Comparison of ENCODE assay signal across 8 mouse cellular contexts in the genomic region with DNA sequence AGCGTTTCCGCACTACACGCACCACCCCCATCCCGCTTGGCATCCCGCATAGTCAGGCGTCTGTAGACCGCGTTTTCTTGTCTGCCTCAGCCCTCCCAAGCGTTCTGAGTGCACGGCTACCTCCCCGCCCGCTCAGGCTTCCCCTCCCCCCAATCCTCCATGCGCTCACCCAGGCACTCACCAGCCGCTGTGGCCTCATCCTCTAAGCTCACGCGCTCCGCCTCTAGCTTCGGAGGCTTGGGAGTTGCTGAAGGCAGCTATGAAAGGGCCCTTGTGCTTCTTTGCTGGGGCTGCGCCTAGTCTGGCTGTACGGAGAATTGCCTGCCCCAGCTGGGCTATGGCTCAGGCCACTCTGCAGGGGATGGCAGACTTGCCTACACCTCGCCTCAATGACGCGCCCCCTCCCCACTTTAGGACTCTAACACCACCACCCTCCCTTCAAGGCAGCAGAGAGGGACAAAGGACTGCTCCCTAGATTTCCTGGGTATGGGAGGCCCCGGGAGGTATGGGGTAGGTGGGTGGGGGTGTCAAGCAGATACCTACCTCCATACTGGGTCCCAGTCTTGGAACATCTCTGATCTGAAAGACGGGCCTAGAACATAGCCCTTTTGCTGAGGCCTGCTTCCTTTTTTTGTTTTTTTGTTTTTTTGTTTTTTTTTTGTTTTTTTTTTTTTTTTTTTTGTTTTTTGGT. TPM values are rescaled to one million over a fixed set of nuclear protein-coding genes. Genes with fewer than 3 reads are reported as not detected.
DNase-seq lines count a peak whose midpoint lies in the region; ATAC-seq and TF ChIP-seq lines count a peak whose summit lies in the region.

No protein-coding gene starts in this region.

- H3K36me3 ChIP-seq in embryonic facial prominence, embryonic 10.5 days (replicated peaks): peaks cover 15% of the 10 kb centered on the region
- H3K36me3 ChIP-seq in heart, embryonic 16.5 days (ENCODE audit: control insufficient read depth, insufficient read depth): peaks cover 4% of the 10 kb centered on the region; the same call in 1 of the 2 replicates
- H3K36me3 ChIP-seq in liver, embryonic 14.5 days (replicated peaks; ENCODE audit: control insufficient read depth, insufficient read depth, low read depth): peaks cover 9% of the 10 kb centered on the region

- H3K27me3 ChIP-seq in embryonic facial prominence, embryonic 10.5 days (replicated peaks; ENCODE audit: low read depth, poor library complexity, severe bottlenecking): no peaks in the 10 kb centered on the region
- H3K27me3 ChIP-seq in heart, embryonic 16.5 days (ENCODE audit: control insufficient read depth, insufficient read depth, low read length): no peaks in the 10 kb centered on the region
- no peaks in the 10 kb centered on the region for H3K27me3 ChIP-seq in liver, embryonic 14.5 days (ENCODE audit: control insufficient read depth, insufficient read depth, low read length)

- peak overlapping the region; percentile 88 for H3K27ac ChIP-seq in embryonic facial prominence, embryonic 10.5 days (replicated peaks)
- peak overlapping the region; percentile 71 for H3K27ac ChIP-seq in heart, embryonic 16.5 days (ENCODE audit: low read length)
- peak overlapping the region; percentile 68 for H3K27ac ChIP-seq in liver, embryonic 14.5 days

- peak; percentile 20 to 48 for DNase-seq in lung, adult 18-20 months
- DNase-seq in lung, adult 2 months: no peak
- peak; percentile 84 for DNase-seq in embryonic facial prominence, embryonic 10.5 days (ENCODE audit: low spot score)
- DNase-seq in layer of hippocampus, adult 11-12 months (ENCODE audit: low spot score): peak; percentile 83
- no peak for DNase-seq in liver, embryonic 14.5 days (ENCODE audit: low read depth in 3 of 3, low spot score in 3 of 3)
- DNase-seq in retina, postnatal 1 day: peak; percentile 91

- no peaks in the 10 kb centered on the region for H3K9me3 ChIP-seq in embryonic facial prominence, embryonic 10.5 days
- no peaks in the 10 kb centered on the region for H3K9me3 ChIP-seq in heart, embryonic 16.5 days (replicated peaks; ENCODE audit: control insufficient read depth, low read length)
- H3K9me3 ChIP-seq in liver, embryonic 14.5 days (ENCODE audit: control insufficient read depth, low read length): no peaks in the 10 kb centered on the region

- peak; percentile 80 for ATAC-seq in heart, embryonic 16.5 days (replicated peaks; ENCODE audit: extremely low read depth, insufficient read depth, low FRiP score)
- ATAC-seq in liver, embryonic 14.5 days (ENCODE audit: insufficient read depth): peak; percentile 47
- no peak for ATAC-seq in inflammation-experienced regulatory T-cells, adult 6 months

- WGBS in lung, adult 2 months: 17% methylated on average over 25 of the region's 25 CpGs
- 3% methylated on average over 25 of the region's 25 CpGs for WGBS in embryonic facial prominence, embryonic 10.5 days
- WGBS in heart, embryonic 16.5 days: 5% methylated on average over 25 of the region's 25 CpGs
- WGBS in liver, embryonic 14.5 days (ENCODE audit: insufficient replicate concordance): 11% methylated on average over 25 of the region's 25 CpGs

- TF ChIP-seq POLR2A in lung, adult 2 months (IDR thresholded peaks at IDR 0.05; ENCODE audit: borderline replicate concordance, extremely low read depth, low read depth, low read length): no peak

- TF ChIP-seq EP300 in liver, embryonic 14.5 days (IDR thresholded peaks at IDR 0.05; ENCODE audit: low read depth): no peak

- peak overlapping the region; percentile 67 for H3K4me2 ChIP-seq in heart, embryonic 16.5 days (ENCODE audit: low read depth, low read length)
- peak overlapping the region; percentile 88 for H3K4me2 ChIP-seq in liver, embryonic 14.5 days (ENCODE audit: low read depth)

- no peak for TF ChIP-seq CTCF in lung, adult 2 months (IDR thresholded peaks at IDR 0.05; ENCODE audit: insufficient read depth, low read length)
- peak; percentile 9; the same call in 1 of the 2 replicates for TF ChIP-seq CTCF in liver, embryonic 14.5 days (IDR thresholded peaks at IDR 0.05; ENCODE audit: low read depth)

- H3K4me3 ChIP-seq in lung, adult 2 months (replicated peaks; ENCODE audit: extremely low read depth, low read depth, low read length): no peak overlapping the region
- H3K4me3 ChIP-seq in embryonic facial prominence, embryonic 10.5 days: peak overlapping the region; percentile 50
- H3K4me3 ChIP-seq in heart, embryonic 16.5 days (ENCODE audit: low read length): peak overlapping the region; percentile 41
- peak overlapping the region; percentile 10 to 42 for H3K4me3 ChIP-seq in liver, embryonic 14.5 days (ENCODE audit: insufficient read depth in 1 of 2, low read depth in 2 of 2, low read length in 2 of 2)

- H3K9ac ChIP-seq in heart, embryonic 16.5 days (ENCODE audit: low read length): peak overlapping the region; percentile 68
- peak overlapping the region; percentile 84 for H3K9ac ChIP-seq in liver, embryonic 14.5 days (replicated peaks)

- H3K4me1 ChIP-seq in lung, adult 2 months (ENCODE audit: control insufficient read depth, insufficient read depth, low read length): peaks cover 5% of the 10 kb centered on the region
- H3K4me1 ChIP-seq in embryonic facial prominence, embryonic 10.5 days: peaks cover 17% of the 10 kb centered on the region
- H3K4me1 ChIP-seq in heart, embryonic 16.5 days (ENCODE audit: control insufficient read depth, insufficient read depth, low read length): peaks cover 13% of the 10 kb centered on the region
- peaks cover 35 to 44% of the 10 kb centered on the region in 2 experiments for H3K4me1 ChIP-seq in liver, embryonic 14.5 days (replicated peaks; ENCODE audit: control insufficient read depth in 2 of 2, insufficient read depth in 2 of 2, low read length in 1 of 2)

RNA-seq across cellular contexts. Expression of gene Slc26a1, which starts 2.4 kb away (rescaled TPM):
- polyA plus RNA-seq in lung, adult 2 months (2012; rRNA removed): 0.05 and 0.11 TPM in 2 replicates
- 0.55 and 0.92 TPM in 2 replicates for polyA plus RNA-seq in embryonic facial prominence, embryonic 10.5 days (2016; fragmentation: Nextera tagmentation; extraction: Ambion mirVana)
- polyA plus RNA-seq in heart, embryonic 16.5 days (2015; fragmentation: Nextera tagmentation; extraction: Ambion mirVana): 0.41 and 0.61 TPM in 2 replicates
- polyA plus RNA-seq in liver, embryonic 14.5 days (2012; rRNA removed): 15.3 and 17.9 TPM in 2 replicates
- polyA plus RNA-seq in liver, embryonic 14.5 days (2014; fragmentation: Nextera tagmentation; extraction: Ambion mirVana): 12.6 and 15.5 TPM in 2 replicates
- under 1 TPM in 2 of 3 experiments, not detected in 1; 0.16 to 0.78 TPM for polyA plus RNA-seq in inflammation-experienced regulatory T-cells, adult 6 months (2017; shearing (Covaris generic))

RNA-seq across cellular contexts. Expression of gene Dgkq, which starts 8.3 kb away (rescaled TPM):
- polyA plus RNA-seq in lung, adult 2 months (2012; rRNA removed): 24.5 and 27.5 TPM in 2 replicates
- polyA plus RNA-seq in embryonic facial prominence, embryonic 10.5 days (2016; fragmentation: Nextera tagmentation; extraction: Ambion mirVana): 12.5 and 14.5 TPM in 2 replicates
- polyA plus RNA-seq in heart, embryonic 16.5 days (2015; fragmentation: Nextera tagmentation; extraction: Ambion mirVana): 6.3 and 7.2 TPM in 2 replicates
- polyA plus RNA-seq in liver, embryonic 14.5 days (2012; rRNA removed): 4.7 TPM in 2 replicates
- polyA plus RNA-seq in liver, embryonic 14.5 days (2014; fragmentation: Nextera tagmentation; extraction: Ambion mirVana): 1.9 and 2.3 TPM in 2 replicates
- 1 to 10 TPM; 2.1 to 7.7 (median 4.7) TPM for polyA plus RNA-seq in inflammation-experienced regulatory T-cells, adult 6 months (2017; shearing (Covaris generic))

RNA-seq across cellular contexts. Expression of gene Fgfrl1, which starts 14.4 kb away (rescaled TPM):
- polyA plus RNA-seq in lung, adult 2 months (2012; rRNA removed): 48.5 and 48.7 TPM in 2 replicates
- polyA plus RNA-seq in embryonic facial prominence, embryonic 10.5 days (2016; fragmentation: Nextera tagmentation; extraction: Ambion mirVana): 28.9 and 34.0 TPM in 2 replicates
- 6.4 and 11.4 TPM in 2 replicates for polyA plus RNA-seq in heart, embryonic 16.5 days (2015; fragmentation: Nextera tagmentation; extraction: Ambion mirVana)
- 11.0 and 12.7 TPM in 2 replicates for polyA plus RNA-seq in liver, embryonic 14.5 days (2012; rRNA removed)
- 5.9 and 7.4 TPM in 2 replicates for polyA plus RNA-seq in liver, embryonic 14.5 days (2014; fragmentation: Nextera tagmentation; extraction: Ambion mirVana)
- polyA plus RNA-seq in inflammation-experienced regulatory T-cells, adult 6 months (2017; shearing (Covaris generic)): under 1 TPM in 1 of 3 experiments, not detected in 2; 0.32 TPM

RNA-seq across cellular contexts. Expression of gene Idua, which starts 17.6 kb away (rescaled TPM):
- polyA plus RNA-seq in lung, adult 2 months (2012; rRNA removed): 28.4 and 34.5 TPM in 2 replicates
- polyA plus RNA-seq in embryonic facial prominence, embryonic 10.5 days (2016; fragmentation: Nextera tagmentation; extraction: Ambion mirVana): 9.3 and 9.6 TPM in 2 replicates
- polyA plus RNA-seq in heart, embryonic 16.5 days (2015; fragmentation: Nextera tagmentation; extraction: Ambion mirVana): 13.9 and 15.5 TPM in 2 replicates
- polyA plus RNA-seq in liver, embryonic 14.5 days (2012; rRNA removed): 3.0 and 3.1 TPM in 2 replicates
- polyA plus RNA-seq in liver, embryonic 14.5 days (2014; fragmentation: Nextera tagmentation; extraction: Ambion mirVana): 2.5 and 2.9 TPM in 2 replicates
- polyA plus RNA-seq in inflammation-experienced regulatory T-cells, adult 6 months (2017; shearing (Covaris generic)): 10 to 100 TPM; 13.1 to 17.8 (median 13.5) TPM

RNA-seq across cellular contexts. Expression of gene Tmem175, which starts 48.2 kb away (rescaled TPM):
- 32.0 and 50.5 TPM in 2 replicates for polyA plus RNA-seq in lung, adult 2 months (2012; rRNA removed)
- polyA plus RNA-seq in embryonic facial prominence, embryonic 10.5 days (2016; fragmentation: Nextera tagmentation; extraction: Ambion mirVana): 15.1 and 16.0 TPM in 2 replicates
- polyA plus RNA-seq in heart, embryonic 16.5 days (2015; fragmentation: Nextera tagmentation; extraction: Ambion mirVana): 16.6 and 19.7 TPM in 2 replicates
- polyA plus RNA-seq in liver, embryonic 14.5 days (2012; rRNA removed): 8.2 and 11.1 TPM in 2 replicates
- 12.8 and 15.0 TPM in 2 replicates for polyA plus RNA-seq in liver, embryonic 14.5 days (2014; fragmentation: Nextera tagmentation; extraction: Ambion mirVana)
- 10 to 100 TPM; 26.7 to 40.8 (median 39.5) TPM for polyA plus RNA-seq in inflammation-experienced regulatory T-cells, adult 6 months (2017; shearing (Covaris generic))

Comparison
In these comparisons a context has a peak if more than half of its experiments do, and no peak if none do; other contexts are left out.
1. DNase-seq: peak in lung, adult 18-20 months (2 of 2), embryonic facial prominence, embryonic 10.5 days (single experiment), layer of hippocampus, adult 11-12 months (single experiment) and retina, postnatal 1 day (single experiment); none in lung, adult 2 months (single experiment) and liver, embryonic 14.5 days (0 of 3).
2. Peak in every context shown above with its lines, with median percentiles within 50 percentile points of each other: H3K27ac ChIP-seq.